Comparison of ENCODE assay signal across 10 mouse cellular contexts in genomic region chr15:57590597-57591219, GRCm38 (mm10).
DNase-seq lines count a peak whose midpoint lies in the region; ATAC-seq and TF ChIP-seq lines count a peak whose summit lies in the region.
"Had no signal": no experiment of that assay in that cellular context is flagged by ENCODE, and none has a peak within 500 bp of the region (broad histone marks: within the 10 kb centered on the region; RNA-seq: fewer than 3 reads in every experiment).

No protein-coding gene starts in this region.

- WGBS in heart, postnatal 0 days, result 21% methylated on average over 7 of the region's 7 CpGs
- WGBS in hindbrain, embryonic 14.5 days, result 54% methylated on average over 7 of the region's 7 CpGs
- 87% methylated on average over 7 of the region's 7 CpGs for WGBS in thymus, adult 2 months

- H3K27ac ChIP-seq in heart, postnatal 0 days (ENCODE audit: low read depth), result no peak overlapping the region
- H3K27ac ChIP-seq in hindbrain, embryonic 14.5 days, result peak overlapping the region; percentile 60
- H3K27ac ChIP-seq in thymus, adult 2 months (ENCODE audit: control insufficient read depth, insufficient read depth, low read length), result no peak overlapping the region
- H3K27ac ChIP-seq: heart, adult 2 months; liver, embryonic 14.5 days had no signal

- no peak for TF ChIP-seq POLR2A in thymus, adult 2 months (IDR thresholded peaks at IDR 0.05; ENCODE audit: control insufficient read depth, extremely low read depth, insufficient read depth, low read length, poor library complexity)

- no peak overlapping the region for H3K4me2 ChIP-seq in heart, postnatal 0 days (ENCODE audit: low read depth, low read length)
- no peak overlapping the region for H3K4me2 ChIP-seq in hindbrain, embryonic 14.5 days (replicated peaks)

- no peak for TF ChIP-seq EP300 in heart, postnatal 0 days (IDR thresholded peaks at IDR 0.05; ENCODE audit: low read depth)

- ATAC-seq in heart, postnatal 0 days (ENCODE audit: insufficient read depth, low read depth), result peak; percentile 6; the same call in 1 of the 2 replicates
- 0 out of 2 replicates have a peak, but pooled peaks have one; percentile 2 for ATAC-seq in hindbrain, embryonic 14.5 days (ENCODE audit: low FRiP score)

- no peak for DNase-seq in heart, postnatal 0 days (ENCODE audit: low spot score)
- no peak for DNase-seq in heart, adult 9 months (ENCODE audit: low spot score in 2 of 2)
- DNase-seq in brain, adult 2 months (ENCODE audit: low read depth, low spot score), result peak; percentile 45
- peak; percentile 79 for DNase-seq in cerebellum, adult 9-10 months
- DNase-seq in hindbrain, embryonic 14.5 days (ENCODE audit: low spot score), result no peak
- DNase-seq in thymus, adult 2 months, result no peak
- DNase-seq in layer of hippocampus, postnatal 25 days (ENCODE audit: extremely low spot score in 1 of 2, low spot score in 1 of 2), result no peak
- DNase-seq in neural tube, embryonic 10.5 days (ENCODE audit: extremely low spot score, low spot score), result no peak

- H3K4me1 ChIP-seq in heart, postnatal 0 days (ENCODE audit: control insufficient read depth, insufficient read depth), result peaks cover 9% of the 10 kb centered on the region; the same call in 1 of the 2 replicates
- H3K4me1 ChIP-seq in hindbrain, embryonic 14.5 days (replicated peaks; ENCODE audit: control insufficient read depth, insufficient read depth, low read length), result peaks cover 18% of the 10 kb centered on the region
- no peaks in the 10 kb centered on the region for H3K4me1 ChIP-seq in thymus, adult 2 months (replicated peaks; ENCODE audit: control insufficient read depth, insufficient read depth, low read length)

- H3K9ac ChIP-seq in heart, postnatal 0 days (replicated peaks; ENCODE audit: low read depth, low read length), result no peak overlapping the region
- no peak overlapping the region for H3K9ac ChIP-seq in hindbrain, embryonic 14.5 days
- H3K9ac ChIP-seq: liver, embryonic 14.5 days had no signal

- H3K36me3 ChIP-seq in heart, postnatal 0 days (replicated peaks; ENCODE audit: control insufficient read depth, insufficient read depth, low read length), result no peaks in the 10 kb centered on the region
- H3K36me3 ChIP-seq in hindbrain, embryonic 14.5 days (replicated peaks; ENCODE audit: control insufficient read depth, insufficient read depth), result no peaks in the 10 kb centered on the region
- H3K36me3 ChIP-seq in thymus, adult 2 months (ENCODE audit: control insufficient read depth, insufficient read depth, low read length), result no peaks in the 10 kb centered on the region

- H3K9me3 ChIP-seq in heart, postnatal 0 days (replicated peaks; ENCODE audit: control insufficient read depth, low read length), result no peaks in the 10 kb centered on the region
- H3K9me3 ChIP-seq in hindbrain, embryonic 14.5 days (ENCODE audit: control insufficient read depth, low read length), result no peaks in the 10 kb centered on the region

- H3K4me3 ChIP-seq in heart, postnatal 0 days (ENCODE audit: low read depth, low read length), result no peak overlapping the region
- no peak overlapping the region for H3K4me3 ChIP-seq in hindbrain, embryonic 14.5 days (replicated peaks; ENCODE audit: low read length)
- no peak overlapping the region for H3K4me3 ChIP-seq in thymus, adult 2 months (ENCODE audit: control insufficient read depth, insufficient read depth, low read length)
- H3K4me3 ChIP-seq: heart, adult 2 months had no signal

- no peaks in the 10 kb centered on the region for H3K27me3 ChIP-seq in heart, postnatal 0 days (ENCODE audit: control insufficient read depth, insufficient read depth, low read length)
- H3K27me3 ChIP-seq in hindbrain, embryonic 14.5 days (ENCODE audit: control insufficient read depth, insufficient read depth, low read length), result no peaks in the 10 kb centered on the region
- no peaks in the 10 kb centered on the region for H3K27me3 ChIP-seq in thymus, adult 2 months (ENCODE audit: control insufficient read depth, insufficient read depth, low read length)

- no peak for TF ChIP-seq CTCF in heart, postnatal 0 days (IDR thresholded peaks at IDR 0.05; ENCODE audit: low read depth)
- TF ChIP-seq CTCF in thymus, adult 2 months (IDR thresholded peaks at IDR 0.05; ENCODE audit: borderline replicate concordance, control insufficient read depth, extremely low read depth, insufficient read depth, low read length, poor library complexity), result no peak

Comparison
In these comparisons a context has a peak if more than half of its experiments do, and no peak if none do; other contexts are left out.
1. DNase-seq: peak in brain, adult 2 months (single experiment) and cerebellum, adult 9-10 months (single experiment); none in heart, postnatal 0 days (single experiment), heart, adult 9 months (0 of 2), hindbrain, embryonic 14.5 days (single experiment), thymus, adult 2 months (single experiment), layer of hippocampus, postnatal 25 days (0 of 2) and neural tube, embryonic 10.5 days (single experiment).